23 mouse cellular contexts compared by ENCODE assay signal in genomic region chr14:74358730-74359444, GRCm38 (mm10).
DNase-seq lines count a peak whose midpoint lies in the region; ATAC-seq and TF ChIP-seq lines count a peak whose summit lies in the region.
"Had no signal": no experiment of that assay in that cellular context is flagged by ENCODE, and none has a peak within 500 bp of the region (broad histone marks: within the 10 kb centered on the region; RNA-seq: fewer than 3 reads in every experiment).

No protein-coding gene starts in this region.

- ATAC-seq in kidney, embryonic 16.5 days (ENCODE audit: low FRiP score, low TSS enrichment), result no peak
- ATAC-seq: activated CD4-positive, CD25-positive, alpha-beta regulatory T cell, adult 4 months; forebrain, postnatal 0 days had no signal

- peak; percentile 6 for DNase-seq in kidney, adult 9 months
- no peak for DNase-seq in kidney, adult 8-10 months
- no peak for DNase-seq in kidney, adult 11 months
- peak; percentile 9 for DNase-seq in NIH3T3 (ENCODE audit: low read depth)
- DNase-seq in thymus, adult 18-20 months, result no peak
- DNase-seq in adrenal gland, postnatal 10 days, result no peak
- DNase-seq: adrenal gland, adult 8-10 months; adrenal gland, postnatal 25 days; cerebellum, adult 11 months; cerebellum, adult 18-20 months; cerebellum, adult 8-10 months; cerebellum, adult 9-11 months; cerebellum, postnatal 14 days; cerebellum, postnatal 36 days; forebrain, postnatal 0 days had no signal

- no peak for TF ChIP-seq CTCF in embryonic fibroblast, embryonic 13.5 days (IDR thresholded peaks at IDR 0.05; ENCODE audit: borderline replicate concordance, insufficient read depth, low read length)

- WGBS in kidney, embryonic 16.5 days, result 74% methylated on average over 5 of the region's 5 CpGs

- no peak for TF ChIP-seq POLR2A in embryonic fibroblast, embryonic 13.5 days (IDR thresholded peaks at IDR 0.05; ENCODE audit: low read depth, low read length)

- peak overlapping the region; percentile 50; the same call in 1 of the 2 replicates for H3K27ac ChIP-seq in kidney, embryonic 16.5 days (ENCODE audit: low read length)
- H3K27ac ChIP-seq in embryonic fibroblast, embryonic 13.5 days (ENCODE audit: insufficient read depth, low read length), result peak overlapping the region; percentile 73; the same call in 1 of the 2 replicates
- H3K27ac ChIP-seq: embryonic facial prominence, embryonic 13.5 days; embryonic facial prominence, embryonic 15.5 days; forebrain, embryonic 13.5 days; forebrain, embryonic 15.5 days had no signal

- H3K4me3 ChIP-seq in kidney, embryonic 16.5 days (ENCODE audit: low read length), result no peak overlapping the region
- H3K4me3 ChIP-seq in embryonic fibroblast, embryonic 13.5 days (ENCODE audit: insufficient read depth, low read length), result no peak overlapping the region
- H3K4me3 ChIP-seq: embryonic facial prominence, embryonic 13.5 days; embryonic facial prominence, embryonic 15.5 days; forebrain, embryonic 13.5 days; forebrain, embryonic 15.5 days had no signal

- H3K36me3 ChIP-seq in kidney, embryonic 16.5 days (ENCODE audit: insufficient read depth, low read length), result no peaks in the 10 kb centered on the region
- H3K36me3 ChIP-seq: embryonic facial prominence, embryonic 13.5 days; embryonic facial prominence, embryonic 15.5 days; forebrain, embryonic 15.5 days; G1E had no signal

- H3K4me1 ChIP-seq in kidney, embryonic 16.5 days (ENCODE audit: insufficient read depth, low read length), result 0 out of 2 replicates have a peak, but pooled peaks cover 5% of the 10 kb centered on the region
- 0 out of 2 replicates have a peak, but pooled peaks cover 5% of the 10 kb centered on the region for H3K4me1 ChIP-seq in embryonic fibroblast, embryonic 13.5 days (ENCODE audit: control insufficient read depth, insufficient read depth, low read length)
- H3K4me1 ChIP-seq: embryonic facial prominence, embryonic 13.5 days; embryonic facial prominence, embryonic 15.5 days had no signal

- no peak overlapping the region for H3K4me2 ChIP-seq in kidney, embryonic 16.5 days (replicated peaks; ENCODE audit: low read depth, low read length)
- H3K4me2 ChIP-seq: embryonic facial prominence, embryonic 13.5 days; embryonic facial prominence, embryonic 15.5 days; forebrain, embryonic 15.5 days had no signal

- no peaks in the 10 kb centered on the region for H3K27me3 ChIP-seq in kidney, embryonic 16.5 days (ENCODE audit: insufficient read depth, low read length)
- H3K27me3 ChIP-seq: embryonic facial prominence, embryonic 13.5 days; embryonic facial prominence, embryonic 15.5 days; forebrain, embryonic 13.5 days; forebrain, embryonic 15.5 days had no signal

- H3K9me3 ChIP-seq in kidney, embryonic 16.5 days (ENCODE audit: low read length), result no peaks in the 10 kb centered on the region
- H3K9me3 ChIP-seq: embryonic facial prominence, embryonic 13.5 days; embryonic facial prominence, embryonic 15.5 days; forebrain, embryonic 13.5 days; forebrain, embryonic 15.5 days; G1E had no signal

- no peak overlapping the region for H3K9ac ChIP-seq in kidney, embryonic 16.5 days (replicated peaks; ENCODE audit: low read length)
- H3K9ac ChIP-seq: embryonic facial prominence, embryonic 13.5 days; embryonic facial prominence, embryonic 15.5 days; forebrain, embryonic 13.5 days; forebrain, embryonic 15.5 days; forebrain, postnatal 0 days had no signal

Comparison
In these comparisons a context has a peak if more than half of its experiments do, and no peak if none do; other contexts are left out.
1. DNase-seq: peak in kidney, adult 9 months (single experiment) and NIH3T3 (single experiment); none in kidney, adult 8-10 months (0 of 2), kidney, adult 11 months (single experiment), thymus, adult 18-20 months (0 of 2) and adrenal gland, postnatal 10 days (single experiment).